Mouse (Mus musculus) liver, embryonic 11.5 days (tissue): Measurements from ENCODE around the gene Arhgap40. TPM values are rescaled to one million over a fixed set of nuclear protein-coding genes. Genes with fewer than 3 reads are reported as not detected.

Experiments
- ATAC-seq: fragments of 200-750 bp; cut with Nextera tagmentation; replicated peaks from 2 replicates; pipeline ENCODE4 v1.8.0; 2017; ENCODE audit warnings: moderate number of reproducible peaks, mild to moderate bottlenecking, moderate TSS enrichment, moderate library complexity; ENCODE audit not compliant: low FRiP score
- DNase-seq: peaks from one replicate; pipeline ENCODE4 v3.0.0-alpha.2; 2017; ENCODE audit warnings: low spot score
- H3K27ac ChIP-seq: fragments of 300-500 bp; sonication (generic); 2 replicates; pipeline ENCODE4 v1.5.1; 2014; ENCODE audit warnings: mild to moderate bottlenecking, low read depth, low read length, control low read depth
- H3K27me3 ChIP-seq: fragments of 300-500 bp; sonication (generic); replicated peaks from 2 replicates; pipeline ENCODE4 v1.6.1; 2014; ENCODE audit warnings: low read length, mixed read lengths; ENCODE audit not compliant: control insufficient read depth, insufficient read depth
- H3K36me3 ChIP-seq: fragments of 300-500 bp; sonication (generic); 2 replicates; pipeline ENCODE4 v1.6.1; 2014; ENCODE audit warnings: mild to moderate bottlenecking, low read length, moderate library complexity, mixed read lengths; ENCODE audit not compliant: control insufficient read depth, insufficient read depth
- H3K4me1 ChIP-seq: fragments of 300-500 bp; sonication (generic); replicated peaks from 2 replicates; pipeline ENCODE4 v1.6.1; 2014; ENCODE audit warnings: low read length, mixed read lengths; ENCODE audit not compliant: control insufficient read depth, insufficient read depth
- H3K4me2 ChIP-seq: fragments of 300-500 bp; sonication (generic); 2 replicates; pipeline ENCODE4 v1.6.1; 2014; ENCODE audit warnings: mild to moderate bottlenecking, control low read depth, moderate library complexity
- H3K4me3 ChIP-seq: fragments of 300-500 bp; sonication (generic); 2 replicates; pipeline ENCODE4 v1.5.1; 2014; ENCODE audit warnings: low read depth, low read length, control low read depth
- H3K9ac ChIP-seq: fragments of 300-500 bp; sonication (generic); 2 replicates; pipeline ENCODE4 v1.6.1; 2014; ENCODE audit warnings: low read depth, low read length, control low read depth
- H3K9me3 ChIP-seq: fragments of 300-500 bp; sonication (generic); 2 replicates; pipeline ENCODE4 v1.6.1; 2016; ENCODE audit warnings: low read length, inconsistent platforms, mixed read lengths; ENCODE audit not compliant: control insufficient read depth
- WGBS: fragments of 180-500 bp; shearing (Covaris S2); extraction: QIAGEN DNeasy Blood & Tissue Kit; methylation state at CpG from one replicate; pipeline ENCODE4 v1.1.7; 2014; 5-methylcytosine and 5-hydroxymethylcytosine counted together
- polyA plus RNA-seq: library from polyadenylated mRNA; unstranded; fragments of >200 nt; fragmentation: Nextera tagmentation; extraction: Ambion mirVana; gene quantifications from 2 replicates; pipeline ENCODE4 v1.2.1, GENCODE M21; 2014

The Arhgap40 gene
- polyA plus RNA-seq, 1 experiment from 2014 or later, result not detected

DNA sequence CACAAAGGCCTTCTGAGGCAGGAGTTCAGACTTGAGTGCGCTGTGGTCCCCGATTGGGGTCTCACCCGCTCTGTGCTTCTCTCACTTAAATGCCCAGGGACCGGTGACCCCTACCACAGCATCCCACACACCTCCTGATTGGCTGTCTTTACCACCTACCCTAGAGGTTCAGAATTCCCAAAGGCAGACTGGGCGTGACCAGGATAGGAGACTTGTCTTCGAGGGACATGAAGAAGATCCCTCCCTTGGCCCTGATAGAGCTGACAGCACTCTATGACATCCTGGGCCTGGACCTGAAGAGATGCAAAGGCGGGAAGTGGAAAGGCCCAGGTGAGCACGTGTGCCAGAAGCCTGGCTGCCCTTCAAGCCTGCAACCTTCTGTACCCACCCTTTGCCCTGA, 22.0 kb downstream of the Arhgap40 start:
- no peak for ATAC-seq
- Histone ChIP-seq H3K36me3 (no peaks in the 10 kb centered on the region), H3K4me2 (no peak overlapping the region), H3K4me3 (no peak overlapping the region), H3K27ac (no peak overlapping the region), H3K9ac (no peak overlapping the region), H3K4me1 (no peaks in the 10 kb centered on the region), H3K9me3 (no peaks in the 10 kb centered on the region), H3K27me3 (no peaks in the 10 kb centered on the region)
- DNase-seq, result no peak
- 66% methylated on average over 8 of the region's 8 CpGs for WGBS

- Histone ChIP-seq H3K4me2 (peak overlapping the region; percentile 30; the same call in 1 of the 2 replicates), H3K9ac (no peak overlapping the region), H3K4me3 (no peak overlapping the region), H3K4me1 (no peaks in the 10 kb centered on the region), H3K27ac (no peak overlapping the region), H3K9me3 (no peaks in the 10 kb centered on the region), H3K36me3 (no peaks in the 10 kb centered on the region), H3K27me3 (peaks cover 5% of the 10 kb centered on the region; the same call in 1 of the 2 replicates)
- DNase-seq (no peak), ATAC-seq (no peak)
- 46% methylated on average over 24 of the region's 24 CpGs for WGBS
Observed at GRCm38 (mm10) chr2:158539433-158540305, 27.1 kb downstream of the Arhgap40 start.

- peaks cover 5% of the 10 kb centered on the region; the same call in 1 of the 2 replicates for H3K27me3 ChIP-seq
- no peak overlapping the region for H3K27ac ChIP-seq
- H3K4me2 ChIP-seq, result no peak overlapping the region
- H3K36me3 ChIP-seq, result no peaks in the 10 kb centered on the region
- H3K9me3 ChIP-seq, result no peaks in the 10 kb centered on the region
- no peak overlapping the region for H3K9ac ChIP-seq
- no peak overlapping the region for H3K4me3 ChIP-seq
- H3K4me1 ChIP-seq, result no peaks in the 10 kb centered on the region
- WGBS, result 44% methylated on average over 4 of the region's 4 CpGs
- ATAC-seq (no peak), DNase-seq (no peak)
Observed at GRCm38 (mm10) chr2:158541286-158541685, 28.7 kb downstream of the Arhgap40 start.

GRCm38 (mm10) chr2:158545266-158545665, 32.7 kb downstream of the Arhgap40 start:
- H3K9ac ChIP-seq, result no peak overlapping the region
- no peak overlapping the region for H3K4me2 ChIP-seq
- peaks cover 8% of the 10 kb centered on the region for H3K27me3 ChIP-seq
- no peak overlapping the region for H3K4me3 ChIP-seq
- ATAC-seq (no peak), DNase-seq (no peak)
- H3K27ac ChIP-seq, result no peak overlapping the region
- H3K9me3 ChIP-seq, result no peaks in the 10 kb centered on the region
- H3K4me1 ChIP-seq, result no peaks in the 10 kb centered on the region
- 64% methylated on average over 2 of the region's 2 CpGs for WGBS
- H3K36me3 ChIP-seq, result no peaks in the 10 kb centered on the region

- Histone ChIP-seq H3K36me3 (no peaks in the 10 kb centered on the region), H3K4me3 (no peak overlapping the region), H3K9ac (no peak overlapping the region), H3K4me1 (no peaks in the 10 kb centered on the region), H3K27ac (no peak overlapping the region), H3K27me3 (peaks cover 8% of the 10 kb centered on the region), H3K4me2 (no peak overlapping the region), H3K9me3 (no peaks in the 10 kb centered on the region)
- ATAC-seq, result no peak
- WGBS, result 5% methylated on average over 17 of the region's 17 CpGs
- DNase-seq, result peak; percentile 62
Observed at GRCm38 (mm10) chr2:158546751-158547150, 34.2 kb downstream of the Arhgap40 start.

DNA sequence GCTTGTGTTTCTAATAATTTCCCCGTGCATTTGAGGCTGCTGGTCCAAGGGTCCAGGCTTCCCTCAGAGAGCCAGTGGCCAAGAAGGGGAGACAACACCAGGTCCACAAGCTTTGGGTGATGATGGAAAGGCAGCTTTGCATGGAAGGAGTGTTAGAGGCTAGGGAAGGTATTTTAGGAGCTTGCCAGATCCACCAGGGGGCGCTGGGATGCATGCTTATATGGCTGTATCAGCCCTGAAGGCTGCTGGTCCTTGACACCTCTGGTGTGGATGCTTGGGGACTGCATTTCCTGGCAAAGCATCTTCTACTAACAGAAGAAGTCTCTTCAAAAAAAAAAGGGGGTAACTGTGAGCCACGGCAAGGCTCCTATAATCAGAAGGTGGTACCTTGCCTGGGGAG, 37.5 kb downstream of the Arhgap40 start:
- H3K27ac ChIP-seq, result no peak overlapping the region
- no peak overlapping the region for H3K4me2 ChIP-seq
- no peak overlapping the region for H3K4me3 ChIP-seq
- ATAC-seq (no peak), DNase-seq (peak; percentile 70)
- 5% methylated on average over 3 of the region's 3 CpGs for WGBS
- H3K9ac ChIP-seq, result no peak overlapping the region
- H3K9me3 ChIP-seq, result no peaks in the 10 kb centered on the region
- peaks cover 26% of the 10 kb centered on the region for H3K27me3 ChIP-seq
- no peaks in the 10 kb centered on the region for H3K36me3 ChIP-seq
- no peaks in the 10 kb centered on the region for H3K4me1 ChIP-seq

- DNase-seq, result no peak
- H3K27me3 ChIP-seq, result peaks cover 35% of the 10 kb centered on the region
- no peak overlapping the region for H3K27ac ChIP-seq
- no peaks in the 10 kb centered on the region; the same call in 1 of the 2 replicates for H3K4me1 ChIP-seq
- H3K9me3 ChIP-seq, result no peaks in the 10 kb centered on the region
- H3K4me2 ChIP-seq, result no peak overlapping the region
- no peak overlapping the region for H3K9ac ChIP-seq
- no peak overlapping the region for H3K4me3 ChIP-seq
- WGBS, result 20% methylated on average over 10 of the region's 10 CpGs
- ATAC-seq, result no peak
- H3K36me3 ChIP-seq, result no peaks in the 10 kb centered on the region
Observed at GRCm38 (mm10) chr2:158554366-158554765, 41.8 kb downstream of the Arhgap40 start.

- ATAC-seq, result no peak
- 3% methylated on average over 7 of the region's 7 CpGs for WGBS
- no peak for DNase-seq
- Histone ChIP-seq H3K9me3 (no peaks in the 10 kb centered on the region), H3K27me3 (peaks cover 33% of the 10 kb centered on the region), H3K9ac (no peak overlapping the region), H3K4me1 (no peaks in the 10 kb centered on the region; the same call in 1 of the 2 replicates), H3K4me3 (no peak overlapping the region), H3K36me3 (no peaks in the 10 kb centered on the region), H3K27ac (no peak overlapping the region), H3K4me2 (peak overlapping the region; percentile 45)
Observed at GRCm38 (mm10) chr2:158555252-158555651, 42.7 kb downstream of the Arhgap40 start.

- no peak for ATAC-seq
- Histone ChIP-seq H3K4me2 (peak overlapping the region; percentile 45), H3K4me3 (peak overlapping the region; percentile 14; the same call in 1 of the 2 replicates), H3K27me3 (peaks cover 33% of the 10 kb centered on the region), H3K4me1 (no peaks in the 10 kb centered on the region; the same call in 1 of the 2 replicates), H3K9me3 (no peaks in the 10 kb centered on the region), H3K27ac (no peak overlapping the region), H3K36me3 (no peaks in the 10 kb centered on the region), H3K9ac (no peak overlapping the region)
- WGBS, result 2% methylated on average over 8 of the region's 8 CpGs
- DNase-seq, result no peak
Observed at GRCm38 (mm10) chr2:158555812-158556211, 43.2 kb downstream of the Arhgap40 start.
